Mouse (Mus musculus): ENCODE measurements at regions not wholly inside any gene's neighbourhood (a gene's known extent, or its start where the extent isn't known, plus 50 kb on each side); places are given as distances from the start of the nearest gene placed in this dataset.

DNA sequence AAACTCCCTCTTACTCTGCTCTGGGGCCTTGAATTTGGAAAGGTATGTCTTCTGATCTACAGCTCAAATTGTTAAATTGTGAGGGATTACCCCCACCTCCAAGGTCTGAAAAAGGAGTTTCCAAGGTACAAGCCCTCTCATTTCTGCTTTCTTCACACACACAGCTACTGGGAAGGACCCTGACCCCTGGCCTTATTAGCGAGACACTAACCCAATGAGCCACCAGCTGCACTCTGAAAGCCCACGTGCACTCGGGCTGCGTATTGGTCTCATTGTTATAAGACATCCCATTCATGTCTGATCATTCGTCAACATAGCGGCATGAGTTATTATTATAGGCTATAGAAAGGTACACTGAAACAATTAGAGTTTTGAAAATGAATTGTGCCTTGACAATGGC lies 784.9 kb downstream of the Nr2f2 start:
- no peak for DNase-seq (ENCODE audit: extremely low spot score, low read depth, low spot score)

GRCm38 (mm10) chr7:69578958-69579810 lies 787.4 kb downstream of the Nr2f2 start:
- DNase-seq (ENCODE audit: extremely low spot score, low read depth, low spot score) = no peak

DNA sequence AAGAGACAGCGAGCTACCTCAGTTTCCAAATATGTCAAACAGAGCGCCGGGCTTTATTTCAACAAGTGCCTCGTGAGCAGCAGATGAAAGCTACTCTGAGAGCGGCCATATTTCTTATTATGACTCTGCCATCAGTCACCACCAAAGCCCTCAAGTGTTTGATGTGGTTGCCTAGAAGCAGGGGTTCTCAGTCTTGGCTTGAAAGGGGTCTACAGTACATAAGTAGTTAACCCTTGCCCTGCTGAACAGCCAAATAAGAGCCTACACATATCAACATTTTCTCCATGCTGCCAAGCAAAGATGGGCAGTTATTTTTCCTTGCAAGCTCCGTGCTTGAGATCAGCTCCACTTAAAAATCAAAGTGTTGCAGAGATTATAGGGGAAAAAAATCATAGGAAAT lies 788.8 kb downstream of the Nr2f2 start:
- DNase-seq (ENCODE audit: extremely low spot score, low read depth, low spot score) = no peak

- no peak for DNase-seq (ENCODE audit: extremely low spot score, low read depth, low spot score)
Measured at GRCm38 (mm10) chr7:69576596-69576995, 789.9 kb downstream of the Nr2f2 start.

- no peak for DNase-seq (ENCODE audit: extremely low spot score, low read depth, low spot score)
Measured at GRCm38 (mm10) chr7:69573730-69574129, 792.8 kb downstream of the Nr2f2 start.

DNA sequence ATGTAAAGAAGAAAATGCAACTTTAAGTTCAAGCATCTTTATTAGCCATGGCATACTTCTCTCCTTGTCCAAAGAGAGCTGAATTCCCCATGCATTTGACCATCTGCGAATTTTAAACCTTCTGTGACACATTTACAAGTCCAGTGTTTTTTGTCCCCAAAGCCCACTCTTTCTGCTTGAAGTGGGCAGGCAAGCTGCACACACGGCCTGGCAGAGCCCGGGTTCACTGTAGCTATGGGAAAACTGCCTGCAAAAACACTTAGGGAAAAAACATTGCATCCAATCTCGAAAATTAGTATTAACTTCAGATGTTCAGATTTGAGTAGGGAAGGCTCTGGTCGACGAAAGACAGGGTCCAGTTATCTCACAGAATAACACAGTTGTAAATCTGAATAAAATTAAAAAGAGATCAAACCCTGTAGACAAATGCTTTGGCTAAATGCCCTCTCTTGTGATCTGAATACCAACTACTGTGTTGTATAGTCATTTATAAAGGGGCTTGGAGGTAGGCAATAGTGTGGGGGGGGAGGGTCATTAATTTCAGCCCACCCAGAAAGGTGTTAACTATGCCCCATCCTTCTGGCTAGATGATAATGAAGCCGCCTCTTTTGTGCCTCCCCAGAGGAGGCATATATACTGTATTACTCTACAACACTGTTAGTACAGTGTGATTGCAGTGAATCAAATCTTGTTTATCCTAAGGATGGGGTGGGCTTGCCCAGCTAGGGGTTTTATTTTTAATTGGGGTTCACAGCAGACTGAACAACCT lies 793.7 kb downstream of the Nr2f2 start:
- no peak for DNase-seq (ENCODE audit: extremely low spot score, low read depth, low spot score)

DNA sequence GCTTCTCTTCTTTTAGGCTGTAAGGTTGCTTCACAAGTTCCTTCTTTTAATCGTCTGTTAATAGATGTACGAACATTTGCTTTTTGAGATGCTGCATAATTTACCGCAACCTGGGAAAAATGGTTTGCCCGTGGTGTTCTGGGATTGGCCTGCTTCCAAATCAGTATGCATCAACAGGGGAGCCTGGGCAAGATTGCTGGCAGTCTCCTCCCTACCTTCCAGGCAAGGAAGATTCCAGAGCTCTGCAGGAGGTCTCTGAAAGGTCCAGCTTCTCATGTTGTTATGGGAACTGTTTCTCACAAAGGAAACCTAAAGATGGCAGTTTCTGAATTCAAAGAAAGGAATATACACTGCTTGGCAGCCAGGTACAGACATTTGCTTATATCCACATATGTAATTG lies 799.6 kb downstream of the Nr2f2 start:
- DNase-seq (ENCODE audit: extremely low spot score, low read depth, low spot score) = no peak

DNA sequence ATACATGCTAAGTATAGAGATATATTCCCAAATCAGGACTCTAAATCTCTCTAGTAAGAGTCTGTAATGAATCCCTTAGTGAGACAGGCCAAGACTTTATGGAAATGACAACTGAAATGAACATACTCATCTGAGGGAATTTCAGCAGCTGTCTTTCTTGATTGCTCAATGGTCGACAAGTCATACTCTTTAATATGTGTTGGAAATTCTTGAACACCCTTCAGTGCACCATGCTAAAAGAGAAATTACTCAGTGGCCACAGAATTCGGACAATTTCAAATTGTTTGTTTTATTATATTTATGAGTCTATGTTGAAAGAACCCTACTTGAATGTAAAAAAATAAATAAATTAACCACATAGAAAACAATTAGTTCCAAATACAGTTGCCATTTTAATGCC lies 802.1 kb downstream of the Nr2f2 start:
- DNase-seq (ENCODE audit: extremely low spot score, low read depth, low spot score) = no peak

DNA sequence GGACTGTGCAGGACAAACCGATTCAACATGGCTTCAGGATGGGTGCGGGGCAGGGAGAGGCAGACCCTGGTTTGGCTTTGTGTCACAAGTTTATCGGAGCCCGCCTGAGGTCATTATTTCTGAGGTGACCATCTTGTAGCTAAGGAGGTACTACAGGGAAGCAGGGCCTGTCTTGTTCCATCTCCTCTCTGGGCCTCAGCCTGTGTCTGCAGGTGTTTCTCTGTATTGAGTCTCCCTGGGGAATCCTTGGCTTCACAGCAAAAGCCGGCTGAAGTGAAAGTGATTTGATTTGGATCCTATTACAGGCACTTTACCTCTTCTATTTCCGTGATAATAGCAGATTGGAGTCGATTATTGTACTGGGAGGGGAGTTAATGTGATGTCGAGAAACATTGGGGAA lies 805.7 kb upstream of the Arrdc4 start:
- DNase-seq (ENCODE audit: extremely low spot score, low read depth, low spot score) = no peak

DNA sequence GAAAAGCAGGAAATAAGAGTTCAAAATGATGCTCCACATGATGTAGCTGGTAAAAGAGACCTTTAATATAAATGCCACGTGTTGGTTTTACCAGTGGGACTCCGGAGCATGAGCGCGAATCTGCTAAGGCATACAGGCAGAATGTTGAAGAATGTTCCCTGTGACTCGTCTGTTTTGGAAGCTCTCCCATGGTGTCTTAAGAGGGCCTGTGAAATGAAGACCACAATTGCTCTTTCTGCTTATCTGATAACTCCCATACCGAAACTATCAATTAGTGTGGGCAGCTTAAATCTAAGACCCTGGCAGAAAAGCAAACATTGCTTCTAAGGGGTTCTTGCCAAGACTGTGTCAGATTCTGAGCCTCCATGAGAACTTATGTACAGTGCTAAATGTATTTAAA lies 804.9 kb upstream of the Arrdc4 start:
- DNase-seq (ENCODE audit: extremely low spot score, low read depth, low spot score) = no peak

DNA sequence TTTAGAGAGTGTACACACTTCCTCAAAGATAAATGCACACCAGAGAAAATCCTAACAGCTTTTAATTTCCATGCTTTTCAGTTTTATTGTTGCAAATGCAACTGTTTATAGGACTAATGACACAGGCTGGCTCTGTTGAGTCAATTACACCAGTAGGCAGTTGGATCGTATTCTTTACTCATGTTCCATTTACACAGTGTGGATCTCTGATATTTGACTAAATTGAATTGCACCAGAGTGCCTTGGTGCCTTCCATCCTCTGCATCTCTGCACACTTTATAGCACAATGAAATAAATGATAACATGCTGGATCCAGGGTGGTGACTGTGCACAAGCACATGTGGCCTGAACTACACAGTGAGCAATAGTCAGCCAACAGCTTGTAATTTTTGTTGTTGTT lies 787.0 kb upstream of the Arrdc4 start:
- no peak for DNase-seq (ENCODE audit: extremely low spot score, low read depth, low spot score)

DNA sequence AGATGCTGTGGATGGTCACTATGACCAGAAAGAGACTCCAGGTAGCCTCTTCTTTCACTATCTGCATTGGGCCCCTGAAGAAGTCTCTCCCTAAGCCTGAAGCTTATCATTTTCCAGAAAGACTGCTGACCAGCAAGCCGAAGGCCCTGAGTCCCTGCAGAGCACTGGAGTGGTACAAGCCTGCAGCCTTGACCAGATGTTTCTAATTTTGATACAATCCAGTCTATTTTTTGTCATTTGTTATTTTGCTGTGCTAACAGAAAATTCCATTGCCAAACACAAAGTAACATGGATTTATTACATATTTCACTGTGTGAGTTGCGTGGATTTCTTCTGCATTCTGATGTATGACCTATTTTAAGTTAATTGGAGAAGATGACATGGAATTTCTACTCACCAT lies 764.9 kb upstream of the Arrdc4 start:
- DNase-seq (ENCODE audit: extremely low spot score, low read depth, low spot score) = no peak

- DNase-seq (ENCODE audit: extremely low spot score, low read depth, low spot score) = no peak
Measured at GRCm38 (mm10) chr7:69510389-69510788, 761.3 kb upstream of the Arrdc4 start.

DNA sequence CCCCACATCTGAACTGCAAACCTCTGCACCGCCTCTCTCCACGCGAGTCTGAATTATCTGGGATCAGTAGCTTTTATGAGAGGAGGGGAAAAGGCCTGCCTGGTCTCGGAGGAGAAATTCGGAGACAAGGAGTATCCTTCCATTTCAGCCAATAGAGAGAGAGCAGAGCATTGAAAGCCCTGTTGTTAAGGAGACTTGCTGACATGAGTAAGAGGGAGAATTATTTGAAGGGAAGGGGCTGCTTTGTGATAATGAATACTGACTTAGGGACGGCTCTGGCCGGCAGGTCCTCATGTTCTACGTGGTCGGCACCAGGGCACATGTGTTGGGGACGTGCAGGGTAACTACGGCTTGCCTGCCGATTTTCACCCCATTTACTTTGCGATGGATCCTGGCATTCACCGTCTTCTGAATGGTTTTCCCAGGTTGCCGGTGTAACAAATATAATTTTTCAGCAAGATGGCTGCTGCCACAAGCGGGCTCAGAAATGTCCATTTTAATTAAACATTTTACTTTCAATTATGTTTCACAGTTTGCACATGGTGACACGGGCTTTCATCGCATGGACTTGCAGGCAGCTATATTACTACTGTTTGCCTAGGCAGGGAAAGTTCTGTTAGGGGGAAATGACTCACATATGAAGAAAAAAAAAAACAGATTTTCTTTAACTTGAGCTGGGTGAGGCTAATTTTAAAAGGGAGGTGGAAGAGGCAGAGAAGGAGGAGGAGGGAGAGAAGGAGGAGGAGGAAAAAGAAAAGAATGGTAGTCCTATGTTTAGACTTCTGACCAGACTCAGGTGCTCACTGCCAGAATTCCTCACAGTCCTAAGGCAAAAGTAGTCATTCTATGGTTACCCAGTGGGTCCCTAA lies 744.3 kb upstream of the Arrdc4 start:
- DNase-seq (ENCODE audit: extremely low spot score, low read depth, low spot score) = no peak

- peak; percentile 75 for DNase-seq (ENCODE audit: extremely low spot score, low read depth, low spot score)
Measured at GRCm38 (mm10) chr7:69490566-69491466, 741.8 kb upstream of the Arrdc4 start.

- DNase-seq (ENCODE audit: extremely low spot score, low read depth, low spot score) = no peak
Measured at GRCm38 (mm10) chr7:69488630-69489029, 739.6 kb upstream of the Arrdc4 start.

DNA sequence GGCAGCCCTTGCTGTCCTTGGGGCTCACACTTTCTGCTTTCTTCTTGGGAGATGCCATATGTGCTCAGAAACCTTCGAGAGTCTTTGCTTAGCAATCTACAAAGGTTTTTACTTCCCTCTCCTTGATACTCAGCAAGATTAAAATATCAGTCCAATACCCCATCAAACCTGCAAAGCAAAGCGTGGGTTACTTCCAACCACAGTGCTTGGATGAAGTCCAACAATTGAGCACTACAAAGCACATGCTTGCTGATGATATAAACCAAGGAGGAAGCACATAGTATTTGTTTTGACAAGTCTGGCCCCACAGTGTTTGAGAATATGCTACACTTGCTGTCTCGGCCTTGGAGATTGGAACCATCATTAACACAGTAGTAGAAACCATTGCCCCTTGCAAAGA lies 738.1 kb upstream of the Arrdc4 start:
- no peak for DNase-seq (ENCODE audit: extremely low spot score, low read depth, low spot score)

- no peak for DNase-seq (ENCODE audit: extremely low spot score, low read depth, low spot score)
Measured at GRCm38 (mm10) chr7:69484552-69484951, 735.5 kb upstream of the Arrdc4 start.
